Mouse (Mus musculus): ENCODE results near the gene Zfp148. TPM values are rescaled to one million over a fixed set of nuclear protein-coding genes. Genes with fewer than 3 reads are reported as not detected.

The Zfp148 gene
- polyA plus RNA-seq, 1 experiment, result 7.9 TPM

DNA sequence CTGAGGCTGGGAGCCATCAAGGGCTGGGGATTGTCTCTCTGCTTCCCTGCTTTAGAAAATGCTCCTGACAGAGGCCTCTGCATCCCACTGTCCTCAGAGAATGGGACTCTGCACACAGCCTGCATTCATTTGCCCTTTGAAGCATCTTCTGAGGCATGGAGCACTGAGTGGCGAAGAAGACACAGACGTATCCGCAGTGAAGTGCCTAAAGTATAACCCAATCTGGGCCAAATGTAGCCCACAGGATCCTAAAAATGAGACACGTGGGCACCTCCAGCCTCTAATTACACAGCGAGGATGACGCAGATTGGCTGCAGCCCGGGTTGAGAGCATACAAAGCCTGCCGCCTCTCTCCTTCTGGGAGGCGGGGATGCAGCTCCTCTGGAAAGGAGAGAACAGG lies 36.3 kb upstream of the Zfp148 start:
- H3ac ChIP-seq (ENCODE audit: control insufficient read depth, insufficient read length), result no peak overlapping the region
- H3K79me2 ChIP-seq (ENCODE audit: control insufficient read depth, insufficient read depth), result no peaks in the 10 kb centered on the region
- TF ChIP-seq POLR2AphosphoS2 (IDR thresholded peaks at IDR 0.05; ENCODE audit: insufficient read length, low read depth), result no peak
- no peak for TF ChIP-seq USF1 (IDR thresholded peaks at IDR 0.05; ENCODE audit: low read depth)
- no peak for TF ChIP-seq REST (IDR thresholded peaks at IDR 0.05; ENCODE audit: insufficient read depth, insufficient read length)
- no peak for TF ChIP-seq E2F4 (IDR thresholded peaks at IDR 0.05; ENCODE audit: insufficient read depth)
- TF ChIP-seq MAX (IDR thresholded peaks at IDR 0.05; ENCODE audit: low read depth), result no peak
- H3K36me3 ChIP-seq (ENCODE audit: control insufficient read depth, insufficient read depth), result no peaks in the 10 kb centered on the region
- peak overlapping the region; percentile 7 for H3K4me3 ChIP-seq
- H3K4me2 ChIP-seq (ENCODE audit: low read depth), result peak overlapping the region; percentile 76
- H3K27me3 ChIP-seq (ENCODE audit: control insufficient read depth, insufficient read depth, insufficient read length), result no peaks in the 10 kb centered on the region

DNA sequence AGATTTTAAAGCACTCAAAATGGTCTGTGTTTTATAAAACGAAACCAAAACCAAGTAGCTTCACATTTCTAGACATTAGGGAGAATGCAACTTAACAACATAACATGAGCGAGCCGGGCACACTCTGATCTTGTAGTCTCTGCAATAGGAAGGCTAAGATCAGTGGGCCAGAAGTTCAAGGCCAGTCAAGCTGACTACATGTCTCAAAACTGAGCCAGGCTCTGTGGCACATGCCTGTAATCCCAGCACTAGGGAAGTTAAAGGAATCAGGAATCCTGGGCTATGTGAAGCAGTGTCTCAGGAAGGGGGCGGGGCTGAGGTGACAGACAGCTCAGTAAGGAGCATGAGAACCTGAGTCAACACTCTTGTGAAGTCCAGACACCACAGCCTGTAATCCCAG lies 35.8 kb upstream of the Zfp148 start:
- H3ac ChIP-seq (ENCODE audit: control insufficient read depth, insufficient read length), result no peak overlapping the region
- TF ChIP-seq REST (IDR thresholded peaks at IDR 0.05; ENCODE audit: insufficient read depth, insufficient read length), result no peak
- TF ChIP-seq POLR2A (IDR thresholded peaks at IDR 0.05; ENCODE audit: insufficient read length, low read depth), result no peak
- no peak for TF ChIP-seq MAX (IDR thresholded peaks at IDR 0.05; ENCODE audit: low read depth)
- no peak for TF ChIP-seq E2F4 (IDR thresholded peaks at IDR 0.05; ENCODE audit: insufficient read depth)
- peak overlapping the region; percentile 7 for H3K4me3 ChIP-seq
- H3K4me2 ChIP-seq (ENCODE audit: low read depth), result peak overlapping the region; percentile 76
- no peaks in the 10 kb centered on the region for H3K79me2 ChIP-seq (ENCODE audit: control insufficient read depth, insufficient read depth)
- no peaks in the 10 kb centered on the region for H3K36me3 ChIP-seq (ENCODE audit: control insufficient read depth, insufficient read depth)
- H3K27me3 ChIP-seq (ENCODE audit: control insufficient read depth, insufficient read depth, insufficient read length), result no peaks in the 10 kb centered on the region

DNA sequence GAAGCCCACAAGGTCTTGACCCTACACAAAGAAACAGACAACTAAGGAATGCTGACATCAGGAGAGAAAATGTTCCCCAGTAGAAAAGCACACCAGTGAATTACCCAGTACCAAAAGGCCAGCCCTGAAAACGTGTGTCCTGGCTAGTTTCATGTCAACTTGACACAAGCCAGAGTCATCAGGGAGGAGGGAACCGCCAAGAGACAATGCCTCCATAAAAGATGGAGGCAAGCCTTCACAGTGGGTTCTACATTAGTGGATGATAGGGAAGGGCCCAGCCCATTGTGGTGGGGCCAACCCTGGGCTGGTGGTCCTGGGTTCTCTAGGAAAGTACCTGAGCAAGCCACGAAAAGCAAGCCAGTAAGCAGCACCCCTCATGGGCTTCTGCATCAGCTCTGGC lies 34.3 kb upstream of the Zfp148 start:
- H3ac ChIP-seq (ENCODE audit: control insufficient read depth, insufficient read length), result no peak overlapping the region
- H3K27me3 ChIP-seq (ENCODE audit: control insufficient read depth, insufficient read depth, insufficient read length), result no peaks in the 10 kb centered on the region
- TF ChIP-seq USF1 (IDR thresholded peaks at IDR 0.05; ENCODE audit: low read depth), result no peak
- TF ChIP-seq POLR2A (IDR thresholded peaks at IDR 0.05; ENCODE audit: insufficient read length, low read depth), result no peak
- TF ChIP-seq REST (IDR thresholded peaks at IDR 0.05; ENCODE audit: insufficient read depth, insufficient read length), result no peak
- no peak for TF ChIP-seq E2F4 (IDR thresholded peaks at IDR 0.05; ENCODE audit: insufficient read depth)
- TF ChIP-seq TCF3 (IDR thresholded peaks at IDR 0.05; ENCODE audit: insufficient read length, low read depth), result no peak
- H3K4me2 ChIP-seq (ENCODE audit: low read depth), result no peak overlapping the region
- no peaks in the 10 kb centered on the region for H3K36me3 ChIP-seq (ENCODE audit: control insufficient read depth, insufficient read depth)
- no peak overlapping the region for H3K4me3 ChIP-seq
- H3K79me2 ChIP-seq (ENCODE audit: control insufficient read depth, insufficient read depth), result no peaks in the 10 kb centered on the region

DNA sequence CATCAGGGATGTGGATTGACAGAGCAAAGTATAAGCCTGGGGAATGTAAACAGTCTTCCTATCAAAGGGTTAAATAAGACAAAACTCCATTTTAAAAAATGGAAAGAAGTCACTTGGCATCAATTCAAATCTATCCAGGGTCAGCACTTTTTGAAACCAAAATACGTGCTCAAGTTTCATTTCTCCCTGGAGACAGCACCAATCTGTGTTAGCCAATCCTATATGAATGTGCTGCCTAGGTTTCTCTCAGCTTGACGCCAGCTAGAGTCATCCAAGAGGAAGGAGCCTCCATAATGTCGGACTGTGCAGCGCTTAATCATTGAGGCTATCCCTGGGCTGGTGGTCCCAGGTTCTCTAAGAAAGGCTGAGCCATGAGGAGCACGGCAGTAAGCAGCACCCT lies 33.5 kb upstream of the Zfp148 start:
- TF ChIP-seq TCF3 (IDR thresholded peaks at IDR 0.05; ENCODE audit: insufficient read length, low read depth) (no peak), USF1 (IDR thresholded peaks at IDR 0.05; ENCODE audit: low read depth) (no peak), POLR2AphosphoS2 (IDR thresholded peaks at IDR 0.05; ENCODE audit: insufficient read length, low read depth) (no peak), REST (IDR thresholded peaks at IDR 0.05; ENCODE audit: insufficient read depth, insufficient read length) (no peak), TCF12 (IDR thresholded peaks at IDR 0.05; ENCODE audit: insufficient read depth, poor library complexity, severe bottlenecking) (no peak)
- no peak overlapping the region for H3ac ChIP-seq (ENCODE audit: control insufficient read depth, insufficient read length)
- no peaks in the 10 kb centered on the region for H3K79me2 ChIP-seq (ENCODE audit: control insufficient read depth, insufficient read depth)
- no peaks in the 10 kb centered on the region for H3K36me3 ChIP-seq (ENCODE audit: control insufficient read depth, insufficient read depth)
- H3K4me3 ChIP-seq, result no peak overlapping the region
- no peaks in the 10 kb centered on the region for H3K27me3 ChIP-seq (ENCODE audit: control insufficient read depth, insufficient read depth, insufficient read length)
- H3K4me2 ChIP-seq (ENCODE audit: low read depth), result peak overlapping the region; percentile 20

DNA sequence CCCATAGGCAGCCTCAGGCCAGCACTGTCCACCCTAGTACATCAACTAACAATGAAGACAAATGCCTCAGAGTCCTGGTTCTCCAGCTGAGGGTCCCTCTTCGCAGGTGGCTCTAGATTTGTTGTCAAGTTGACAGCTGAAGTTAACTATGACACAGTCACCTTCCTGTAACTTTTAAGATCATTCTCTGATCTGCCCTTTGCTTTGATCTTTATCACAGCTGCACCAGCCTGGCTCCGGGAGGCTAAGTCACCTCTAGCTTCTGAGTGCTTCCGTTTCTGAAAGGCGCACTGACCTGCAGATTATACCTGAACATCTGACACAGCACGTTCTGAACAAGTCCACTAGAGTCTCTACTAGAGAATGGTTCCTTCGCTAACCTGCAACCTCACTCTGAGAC lies 22.8 kb upstream of the Zfp148 start:
- Histone ChIP-seq H3K4me3 (no peak overlapping the region), H3K36me3 (ENCODE audit: control insufficient read depth, insufficient read depth) (no peaks in the 10 kb centered on the region), H3ac (ENCODE audit: control insufficient read depth, insufficient read length) (no peak overlapping the region), H3K27me3 (ENCODE audit: control insufficient read depth, insufficient read depth, insufficient read length) (no peaks in the 10 kb centered on the region), H3K79me2 (ENCODE audit: control insufficient read depth, insufficient read depth) (no peaks in the 10 kb centered on the region), H3K4me2 (ENCODE audit: low read depth) (no peak overlapping the region)
- TF ChIP-seq TCF3 (IDR thresholded peaks at IDR 0.05; ENCODE audit: insufficient read length, low read depth), result no peak
- no peak for TF ChIP-seq USF1 (IDR thresholded peaks at IDR 0.05; ENCODE audit: low read depth)
- TF ChIP-seq MAX (IDR thresholded peaks at IDR 0.05; ENCODE audit: low read depth), result no peak
- no peak for TF ChIP-seq POLR2A (IDR thresholded peaks at IDR 0.05; ENCODE audit: insufficient read length, low read depth)
- TF ChIP-seq CEBPB (IDR thresholded peaks at IDR 0.05; ENCODE audit: insufficient read depth, poor library complexity, severe bottlenecking), result no peak
- no peak for TF ChIP-seq MYOD1 (IDR thresholded peaks at IDR 0.05; ENCODE audit: control insufficient read depth in 1 of 3, insufficient read length in 2 of 3, low read depth in 2 of 3)
- TF ChIP-seq MYOG (IDR thresholded peaks at IDR 0.05; ENCODE audit: control insufficient read depth in 1 of 3, insufficient read depth in 1 of 3, insufficient read length in 2 of 3, low read depth in 2 of 3), result no peak
- no peak for TF ChIP-seq SRF (IDR thresholded peaks at IDR 0.05; ENCODE audit: control insufficient read depth, insufficient read length, low read depth)
- no peak for TF ChIP-seq REST (IDR thresholded peaks at IDR 0.05; ENCODE audit: insufficient read depth, insufficient read length)
- no peak for TF ChIP-seq E2F4 (IDR thresholded peaks at IDR 0.05; ENCODE audit: insufficient read depth)
- no peak for TF ChIP-seq TCF12 (IDR thresholded peaks at IDR 0.05; ENCODE audit: insufficient read depth, poor library complexity, severe bottlenecking)
- TF ChIP-seq POLR2AphosphoS2 (IDR thresholded peaks at IDR 0.05; ENCODE audit: insufficient read length, low read depth), result no peak

DNA sequence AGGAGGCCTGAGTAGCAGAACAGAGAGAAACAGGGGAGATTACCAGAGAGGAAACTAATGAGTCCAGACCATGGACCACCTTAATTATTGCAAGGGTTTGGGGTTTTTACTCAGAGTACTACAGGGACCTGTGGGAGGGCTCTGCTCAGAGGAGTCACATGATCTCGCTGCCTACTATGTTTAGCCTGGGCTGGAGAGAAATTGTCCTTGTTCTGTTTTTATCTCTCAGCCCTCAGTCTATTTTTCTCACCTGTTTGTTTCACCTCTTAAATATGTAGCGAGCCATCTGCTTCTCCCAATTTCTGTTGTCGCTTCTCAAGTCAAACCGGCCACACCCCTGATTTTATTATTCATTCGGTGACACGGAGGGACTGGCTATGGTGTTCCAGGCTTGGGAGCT lies 14.9 kb upstream of the Zfp148 start:
- Histone ChIP-seq H3K4me2 (ENCODE audit: low read depth) (peak overlapping the region; percentile 16), H3K36me3 (ENCODE audit: control insufficient read depth, insufficient read depth) (no peaks in the 10 kb centered on the region), H3ac (ENCODE audit: control insufficient read depth, insufficient read length) (no peak overlapping the region), H3K79me2 (ENCODE audit: control insufficient read depth, insufficient read depth) (no peaks in the 10 kb centered on the region), H3K27me3 (ENCODE audit: control insufficient read depth, insufficient read depth, insufficient read length) (no peaks in the 10 kb centered on the region), H3K4me3 (no peak overlapping the region)
- no peak for TF ChIP-seq TCF12 (IDR thresholded peaks at IDR 0.05; ENCODE audit: insufficient read depth, poor library complexity, severe bottlenecking)
- TF ChIP-seq USF1 (IDR thresholded peaks at IDR 0.05; ENCODE audit: low read depth), result peak; percentile 12
